Mouse (Mus musculus) heart, embryonic 11.5 days (tissue): ENCODE results near the gene Lsm3. TPM values are rescaled to one million over a fixed set of nuclear protein-coding genes. Genes with fewer than 3 reads are reported as not detected.
"Not testable (repeated sequence)": the region's sequence is repeated elsewhere in the genome, so short reads cannot be mapped to it uniquely, and the experiment has no call there.

Experiments
- ATAC-seq: fragments of 200-750 bp; cut with Nextera tagmentation; replicated peaks from 2 replicates; pipeline ENCODE4 v1.8.0; 2017; ENCODE audit warnings: moderate library complexity; ENCODE audit not compliant: insufficient number of reproducible peaks, low FRiP score, low TSS enrichment
- H3K27ac ChIP-seq: fragments of 300-500 bp; sonication (generic); 2 replicates; pipeline ENCODE4 v1.5.1; 2014; ENCODE audit warnings: mild to moderate bottlenecking, low read depth, low read length
- H3K27me3 ChIP-seq: fragments of 300-500 bp; sonication (generic); 2 replicates; pipeline ENCODE4 v1.6.1; 2014; ENCODE audit warnings: mild to moderate bottlenecking, low read length, mixed read lengths; ENCODE audit not compliant: control insufficient read depth, insufficient read depth
- H3K36me3 ChIP-seq: fragments of 300-500 bp; sonication (generic); 2 replicates; pipeline ENCODE4 v1.6.1; 2014; ENCODE audit warnings: mild to moderate bottlenecking, low read length, moderate library complexity, mixed read lengths; ENCODE audit not compliant: control insufficient read depth, insufficient read depth
- H3K4me1 ChIP-seq: fragments of 300-500 bp; sonication (generic); 2 replicates; pipeline ENCODE4 v1.6.1; 2014; ENCODE audit warnings: low read length; ENCODE audit not compliant: control insufficient read depth, insufficient read depth
- H3K4me2 ChIP-seq: fragments of 300-500 bp; sonication (generic); 2 replicates; pipeline ENCODE4 v1.6.1; 2014; ENCODE audit warnings: mild to moderate bottlenecking, moderate library complexity
- H3K4me3 ChIP-seq: fragments of 300-500 bp; sonication (generic); 2 replicates; pipeline ENCODE4 v1.5.1; 2014; ENCODE audit warnings: low read depth, low read length
- H3K9ac ChIP-seq: fragments of 300-500 bp; sonication (generic); 2 replicates; pipeline ENCODE4 v1.6.1; 2014; ENCODE audit warnings: mild to moderate bottlenecking, low read depth, low read length, moderate library complexity
- H3K9me3 ChIP-seq: fragments of 300-500 bp; sonication (generic); replicated peaks from 2 replicates; pipeline ENCODE4 v1.6.1; 2016; ENCODE audit warnings: low read length; ENCODE audit not compliant: control insufficient read depth
- whole genome bisulfite sequencing: fragments of 180-500 bp; shearing (Covaris S2); extraction: QIAGEN DNeasy Blood & Tissue Kit; methylation state at CpG from one replicate; pipeline ENCODE4 v1.1.7; 2014; ENCODE audit not compliant: insufficient replicate concordance; 5-methylcytosine and 5-hydroxymethylcytosine counted together
- polyA plus RNA-seq: library from polyadenylated mRNA; unstranded; fragments of >200 nt; fragmentation: Nextera tagmentation; extraction: Ambion mirVana; gene quantifications from 2 replicates; pipeline ENCODE4 v1.2.1, GENCODE M21; 2014

The Lsm3 gene
- polyA plus RNA-seq, result 196 and 209 TPM in 2 replicates

DNA sequence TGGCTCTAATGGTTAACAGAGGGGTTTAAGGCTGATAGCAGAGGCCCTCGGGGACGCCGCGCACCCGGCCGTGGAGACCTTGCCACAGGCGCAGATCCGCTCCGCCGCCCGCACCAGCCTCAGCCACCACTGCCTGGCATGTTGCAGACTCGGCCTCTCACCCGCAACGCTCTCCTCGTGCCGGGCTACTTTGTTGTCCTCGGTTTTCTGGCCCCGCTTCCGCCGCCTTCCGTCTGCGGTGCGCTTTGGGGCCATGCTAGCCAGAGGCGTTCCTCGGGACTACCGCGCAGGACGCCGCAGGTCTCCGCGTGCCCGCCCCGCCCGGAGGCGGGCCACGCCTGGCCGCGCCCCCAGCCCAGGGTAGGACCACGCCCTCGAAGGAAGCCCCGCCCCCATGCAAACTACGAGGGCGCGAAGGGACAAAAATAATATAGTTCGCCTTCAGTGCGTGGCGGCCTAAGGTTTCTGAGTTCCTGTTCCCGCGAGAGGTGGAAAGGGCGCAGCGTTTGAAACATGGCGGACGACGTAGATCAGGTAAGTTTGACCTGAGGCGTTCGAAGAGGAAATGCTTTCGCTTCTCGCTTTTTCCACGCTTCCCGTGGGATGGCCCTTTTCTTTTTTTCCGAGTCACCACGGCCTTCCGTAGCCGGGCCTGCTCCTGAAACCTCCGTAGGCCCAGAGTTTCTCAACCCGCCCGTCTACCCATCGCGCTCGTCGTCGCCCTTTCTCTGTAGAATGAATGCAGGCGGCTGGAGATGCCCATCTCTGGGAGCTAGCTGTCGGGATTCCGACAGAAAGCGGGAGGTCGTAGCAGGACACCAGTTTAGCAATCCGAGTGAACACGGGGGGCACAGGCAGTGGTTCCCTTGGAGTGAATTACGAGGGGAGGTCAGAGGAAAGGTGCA lies at the start of gene Lsm3, which contains the start of gene Xpc:
Gene Lsm3 (plus strand): TSS at position 384 of the 905 bp plus-strand sequence.
Gene Xpc (minus strand): TSS at position 344 of the 905 bp plus-strand sequence.
- H3K4me2 ChIP-seq, result peak within 1 kb of the TSS; percentile 90
- peak within 1 kb of the TSS; percentile 80 for H3K4me3 ChIP-seq
- peak within 1 kb of the TSS; percentile 95 for H3K9ac ChIP-seq
- peak within 1 kb of the TSS; percentile 64; the same call in 1 of the 2 replicates for H3K27ac ChIP-seq
- H3K27me3 ChIP-seq, result no peaks in the 10 kb centered on the region
- peaks cover 20% of the 10 kb centered on the region for H3K4me1 ChIP-seq
- under 1% methylated on average over 80 of the region's 80 CpGs for WGBS
- peak; percentile 97 for ATAC-seq
- no peaks in the 10 kb centered on the region for H3K9me3 ChIP-seq
- H3K36me3 ChIP-seq, result peaks cover 18% of the 10 kb centered on the region

DNA sequence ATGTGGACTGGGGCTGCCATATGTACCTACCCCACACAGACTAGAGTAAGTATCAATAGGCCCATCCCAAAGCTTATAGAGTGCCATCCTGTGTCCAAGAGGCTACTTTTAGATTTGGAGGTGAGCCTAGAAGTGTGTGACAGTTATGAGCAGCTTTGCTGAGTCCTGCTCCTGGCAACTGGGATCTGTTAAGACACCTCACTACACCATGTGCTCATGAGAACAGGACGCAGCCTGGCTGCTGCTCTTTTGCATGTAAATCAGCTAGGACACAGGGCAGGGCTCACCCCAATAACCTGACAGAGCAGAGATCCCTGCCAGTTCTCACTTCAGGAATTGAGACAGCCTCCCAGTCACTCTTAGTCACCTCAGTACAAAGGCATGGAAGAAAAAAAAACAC lies 48.6 kb upstream of the Lsm3 start:
- Histone ChIP-seq H3K36me3 (peaks cover 24% of the 10 kb centered on the region), H3K4me1 (peaks cover 5% of the 10 kb centered on the region; the same call in 1 of the 2 replicates), H3K9me3 (no peaks in the 10 kb centered on the region), H3K27ac (no peak overlapping the region), H3K9ac (no peak overlapping the region), H3K4me2 (no peak overlapping the region), H3K4me3 (no peak overlapping the region), H3K27me3 (no peaks in the 10 kb centered on the region)
- no peak for ATAC-seq
- 80% methylated on average over 1 of the region's 1 CpGs for WGBS

- H3K27ac ChIP-seq, result no peak overlapping the region
- H3K4me1 ChIP-seq, result peaks cover 16% of the 10 kb centered on the region
- H3K4me3 ChIP-seq, result no peak overlapping the region
- no peaks in the 10 kb centered on the region for H3K27me3 ChIP-seq
- no peak for ATAC-seq
- H3K36me3 ChIP-seq, result peaks cover 10% of the 10 kb centered on the region
- H3K9ac ChIP-seq, result no peak overlapping the region
- no peak overlapping the region for H3K4me2 ChIP-seq
- H3K9me3 ChIP-seq, result no peaks in the 10 kb centered on the region
- 88% methylated on average over 2 of the region's 2 CpGs for WGBS
Observed at GRCm38 (mm10) chr6:91470712-91471111, 45.0 kb upstream of the Lsm3 start.

- not testable (repeated sequence) for ATAC-seq, H3K36me3 ChIP-seq
Observed at GRCm38 (mm10) chr6:91471427-91471826, 44.3 kb upstream of the Lsm3 start.

DNA sequence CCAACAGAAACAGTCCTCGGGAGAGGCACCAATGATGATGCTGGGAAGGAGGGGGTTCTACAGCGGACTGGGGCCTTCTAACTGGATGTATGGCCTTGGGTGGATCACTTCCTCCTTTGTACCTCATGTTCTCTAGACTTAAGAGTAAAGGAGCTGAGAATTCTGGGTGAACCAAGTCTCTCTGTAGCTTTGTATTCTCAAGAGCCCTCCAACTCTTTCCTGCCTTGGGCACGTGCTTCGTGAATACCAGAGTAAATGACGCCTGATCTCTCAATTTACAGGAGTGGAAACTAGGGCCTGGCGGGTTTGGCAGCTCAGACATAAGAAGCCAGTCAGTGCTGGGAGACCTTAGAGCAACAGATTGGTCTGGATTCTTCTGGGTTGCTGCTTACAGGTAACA lies 43.4 kb upstream of the Lsm3 start:
- no peaks in the 10 kb centered on the region for H3K9me3 ChIP-seq
- peaks cover 4% of the 10 kb centered on the region for H3K36me3 ChIP-seq
- peak overlapping the region; percentile 88 for H3K9ac ChIP-seq
- no peaks in the 10 kb centered on the region for H3K27me3 ChIP-seq
- H3K4me2 ChIP-seq, result peak overlapping the region; percentile 83
- H3K4me3 ChIP-seq, result peak overlapping the region; percentile 80
- WGBS, result 30% methylated on average over 6 of the region's 6 CpGs
- H3K4me1 ChIP-seq, result peaks cover 16% of the 10 kb centered on the region
- ATAC-seq, result no peak
- no peak overlapping the region for H3K27ac ChIP-seq

More at GRCm38 (mm10) chr6:91471427-91471826, 44.3 kb upstream of the Lsm3 start:
- H3K27ac ChIP-seq, H3K4me2 ChIP-seq, H3K9ac ChIP-seq, H3K4me3 ChIP-seq, H3K27me3 ChIP-seq, H3K9me3 ChIP-seq: not testable (repeated sequence)
- peaks cover 16% of the 10 kb centered on the region for H3K4me1 ChIP-seq
- WGBS, result 87% methylated on average over 3 of the region's 3 CpGs

DNA sequence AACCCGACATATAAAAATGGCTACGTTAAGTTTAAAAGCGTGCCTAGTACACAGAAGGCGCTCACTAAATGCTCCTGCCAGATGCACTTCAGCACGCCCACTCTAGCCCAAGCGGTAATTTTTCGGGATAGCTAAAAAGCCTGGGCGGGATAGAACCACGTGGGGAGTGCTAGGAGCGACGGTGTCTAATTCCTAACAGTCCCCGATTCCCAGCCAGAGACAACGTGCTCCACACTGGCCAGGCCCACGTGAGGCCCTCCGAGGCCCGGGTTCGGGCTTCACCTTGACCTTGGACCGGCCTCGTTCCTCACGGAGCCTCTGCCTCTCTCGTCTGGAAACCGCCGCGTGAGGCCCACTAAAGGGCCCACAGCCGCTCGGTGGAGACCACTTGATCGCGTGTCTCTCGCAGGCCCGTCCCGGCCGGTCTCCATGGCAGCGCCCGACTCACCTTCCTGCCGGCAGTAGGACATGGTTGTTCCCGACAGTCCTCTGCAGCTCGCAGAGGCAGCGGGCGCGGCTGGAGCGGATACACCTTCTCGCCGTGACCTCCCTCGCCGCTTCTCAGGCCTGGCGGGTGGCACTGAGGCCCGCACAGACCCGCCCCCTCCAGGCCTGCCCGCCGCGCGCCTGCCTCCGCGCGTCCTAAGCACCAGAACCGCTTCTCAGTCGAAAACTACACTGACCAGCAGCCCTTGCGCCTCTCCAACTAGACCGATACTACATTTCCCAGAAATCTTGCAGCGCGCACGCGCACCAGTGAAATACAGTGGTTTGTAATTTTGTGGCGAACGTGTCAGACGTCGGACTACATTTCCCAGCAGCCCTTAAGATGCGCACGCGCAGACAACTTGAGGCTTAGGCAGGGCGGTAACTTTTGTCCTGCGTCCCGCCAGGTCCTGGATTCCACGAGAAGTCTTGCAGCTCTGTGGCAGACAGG lies 42.6 kb upstream of the Lsm3 start, which contains the start of the genes Chchd4 and Tmem43:
Gene Chchd4 (minus strand): TSS at position 679 of the 937 bp plus-strand sequence.
Gene Tmem43 (plus strand): TSS at position 836 of the 937 bp plus-strand sequence.
- WGBS, result under 1% methylated on average over 74 of the region's 74 CpGs
- H3K9me3 ChIP-seq, result no peaks in the 10 kb centered on the region

DNA sequence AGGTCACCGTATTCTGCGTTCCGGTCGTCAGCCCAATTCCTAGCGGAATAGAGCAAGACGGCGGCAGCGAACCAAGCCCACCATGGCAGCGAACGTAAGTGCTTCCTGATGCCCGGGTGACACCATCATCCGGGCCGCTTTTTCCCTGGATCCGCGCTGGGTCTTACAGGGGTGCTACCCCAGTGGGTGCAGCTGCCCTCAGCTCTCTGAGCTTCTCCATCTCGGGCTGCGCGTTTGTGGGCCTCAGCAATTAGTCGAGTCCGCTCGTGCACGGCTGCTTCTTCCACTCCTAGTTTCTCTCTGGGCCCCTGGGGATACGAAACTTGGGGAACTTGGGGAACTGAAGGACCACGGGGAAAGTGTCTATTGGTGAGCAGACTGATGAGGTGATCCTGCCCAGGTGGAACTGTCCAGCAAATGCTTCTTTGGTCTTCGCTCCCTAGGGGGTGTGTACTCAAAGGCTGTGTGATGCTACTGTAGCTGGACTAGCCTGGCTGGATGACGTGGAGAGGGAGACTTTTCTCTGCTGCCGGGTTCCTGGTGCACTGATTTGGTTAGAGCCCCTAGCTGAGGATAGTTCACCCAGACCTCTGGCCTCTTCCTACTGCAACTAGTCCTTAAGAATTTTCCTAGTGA lies 41.8 kb upstream of the Lsm3 start:
- Histone ChIP-seq H3K9ac (peak overlapping the region; percentile 88), H3K4me2 (peak overlapping the region; percentile 86), H3K36me3 (peaks cover 3% of the 10 kb centered on the region; the same call in 1 of the 2 replicates), H3K9me3 (no peaks in the 10 kb centered on the region), H3K4me3 (peak overlapping the region; percentile 80), H3K27ac (peak overlapping the region; percentile 58; the same call in 1 of the 2 replicates), H3K27me3 (no peaks in the 10 kb centered on the region), H3K4me1 (peaks cover 16% of the 10 kb centered on the region)
- ATAC-seq, result peak; percentile 28
- under 1% methylated on average over 27 of the region's 27 CpGs for WGBS

More for the DNA sequence above, 42.6 kb upstream of the Lsm3 start, which contains the start of the genes Chchd4 and Tmem43:
- H3K4me2 ChIP-seq, result peak within 1 kb of the TSS; percentile 86
- peak within 1 kb of the TSS; percentile 80 for H3K4me3 ChIP-seq
- peak; percentile 97 for ATAC-seq
- peak within 1 kb of the TSS; percentile 91 for H3K27ac ChIP-seq
- H3K9ac ChIP-seq, result peak within 1 kb of the TSS; percentile 88
- peaks cover 16% of the 10 kb centered on the region for H3K4me1 ChIP-seq
- no peaks in the 10 kb centered on the region for H3K27me3 ChIP-seq
- 0 out of 2 replicates have a peak, but pooled peaks cover 2% of the 10 kb centered on the region for H3K36me3 ChIP-seq
